Mouse (Mus musculus) ovary, postnatal 36 days (tissue): Measurements from ENCODE around the gene Mlec.
"Not testable (repeated sequence)": the region's sequence is repeated elsewhere in the genome, so short reads cannot be mapped to it uniquely, and the experiment has no call there.

Experiments used
- DNase-seq: peaks from one replicate; pipeline ENCODE4 v3.0.0; 2022; ENCODE audit warnings: low spot score, mixed read lengths

The Mlec gene

GRCm38 (mm10) chr5:115150991-115151390, 7.0 kb downstream of the Mlec start:
- no peak for DNase-seq

GRCm38 (mm10) chr5:115149675-115150459, 8.1 kb downstream of the Mlec start:
- no peak for DNase-seq

- DNase-seq = not testable (repeated sequence)
Measured at GRCm38 (mm10) chr5:115148872-115149271, 9.1 kb downstream of the Mlec start.

- no peak for DNase-seq
Measured at GRCm38 (mm10) chr5:115148378-115148777, 9.6 kb downstream of the Mlec start.

- DNase-seq = no peak
Measured at GRCm38 (mm10) chr5:115147388-115147787, 10.6 kb downstream of the Mlec start.

GRCm38 (mm10) chr5:115146747-115147130, 11.2 kb downstream of the Mlec start:
- DNase-seq = no peak

GRCm38 (mm10) chr5:115145976-115146746, 11.8 kb downstream of the Mlec start:
- no peak for DNase-seq

- no peak for DNase-seq
Measured at GRCm38 (mm10) chr5:115145253-115145968, 12.6 kb downstream of the Mlec start.

- DNase-seq = no peak
Measured at GRCm38 (mm10) chr5:115144471-115144870, 13.5 kb downstream of the Mlec start.

GRCm38 (mm10) chr5:115143552-115143951, 14.4 kb downstream of the Mlec start:
- DNase-seq = no peak

GRCm38 (mm10) chr5:115142166-115142697, 15.7 kb downstream of the Mlec start:
- no peak for DNase-seq

GRCm38 (mm10) chr5:115140726-115141125, 17.3 kb downstream of the Mlec start:
- no peak for DNase-seq

- DNase-seq = no peak
Measured at GRCm38 (mm10) chr5:115139124-115139523, 18.9 kb downstream of the Mlec start.

GRCm38 (mm10) chr5:115134234-115135165, 23.5 kb downstream of the Mlec start, which contains the start of gene Unc119b:
Gene Unc119b, minus strand, starts transcription at chr5:115134975.
- DNase-seq = peak; percentile 90

GRCm38 (mm10) chr5:115133358-115134066, 24.5 kb downstream of the Mlec start:
- no peak for DNase-seq

GRCm38 (mm10) chr5:115132465-115132864, 25.5 kb downstream of the Mlec start:
- no peak for DNase-seq

GRCm38 (mm10) chr5:115129328-115129727, 28.7 kb downstream of the Mlec start:
- DNase-seq = no peak

GRCm38 (mm10) chr5:115127421-115128179, 30.4 kb downstream of the Mlec start:
- DNase-seq = no peak

GRCm38 (mm10) chr5:115126578-115127312, 31.2 kb downstream of the Mlec start:
- no peak for DNase-seq
